Mouse (Mus musculus) ES-E14 (cell line): Measurements from ENCODE around the gene Tma7. TPM values are rescaled to one million over a fixed set of nuclear protein-coding genes. Genes with fewer than 3 reads are reported as not detected.

Experiments used
- DNase-seq: peaks from one replicate; pipeline ENCODE4 v3.0.0-alpha.2; 2013; ENCODE audit warnings: low read depth, low spot score
- H3K27ac ChIP-seq: 2 replicates; pipeline ENCODE4 v1.5.1; 2012; ENCODE audit warnings: low read depth, mild to moderate bottlenecking, low read length, moderate library complexity, mixed read lengths; ENCODE audit not compliant: poor library complexity, insufficient read depth, severe bottlenecking
- H3K36me3 ChIP-seq: 2 replicates; pipeline ENCODE4 v1.6.1; 2012; ENCODE audit warnings: mild to moderate bottlenecking, low read length, moderate library complexity, mixed read lengths; ENCODE audit not compliant: control insufficient read depth, poor library complexity, insufficient read depth, severe bottlenecking
- H3K4me1 ChIP-seq, 2 experiments: fragments of 150-350 bp in 1 of 2; sonication (generic) in 1 of 2; 2 replicates each; pipeline ENCODE4 v1.6.1; 2012; ENCODE audit warnings: low read length in 2 of 2, mild to moderate bottlenecking in 1 of 2, mixed read lengths in 1 of 2; ENCODE audit not compliant: control insufficient read depth in 2 of 2, insufficient read depth in 2 of 2, poor library complexity in 1 of 2
- H3K4me3 ChIP-seq, 2 experiments: fragments of 150-350 bp in 1 of 2; sonication (generic) in 1 of 2; 2 replicates each; pipeline ENCODE4 v1.5.1; 2012; ENCODE audit warnings: low read length in 2 of 2, low read depth in 1 of 2, mild to moderate bottlenecking in 1 of 2, mixed read lengths in 1 of 2; ENCODE audit not compliant: insufficient read depth in 1 of 2, poor library complexity in 1 of 2, severe bottlenecking in 1 of 2
- H3K9ac ChIP-seq: 2 replicates; pipeline ENCODE4 v1.6.1; 2012; ENCODE audit warnings: low read depth, mild to moderate bottlenecking, low read length, mixed read lengths; ENCODE audit not compliant: poor library complexity, insufficient read depth, severe bottlenecking
- H3K9me3 ChIP-seq: fragments of 150-350 bp; sonication (generic); 2 replicates; pipeline ENCODE4 v1.6.1; 2012; ENCODE audit warnings: low read depth, mild to moderate bottlenecking, low read length; ENCODE audit not compliant: control insufficient read depth, insufficient read depth
- CHD2 ChIP-seq: IDR thresholded peaks from 2 replicates; pipeline ENCODE4 v1.6.1; 2014; ENCODE audit warnings: mild to moderate bottlenecking, low read depth, low read length, inconsistent platforms
- HCFC1 ChIP-seq: IDR thresholded peaks from 2 replicates; pipeline ENCODE4 v1.6.1; 2012; ENCODE audit warnings: low read length, inconsistent platforms, borderline replicate concordance; ENCODE audit not compliant: insufficient read depth
- MAFK ChIP-seq: IDR thresholded peaks from 2 replicates; pipeline ENCODE4 v1.6.1; 2014; ENCODE audit warnings: mild to moderate bottlenecking, low read depth, low read length, inconsistent platforms; ENCODE audit not compliant: insufficient read depth
- ZC3H11A ChIP-seq: IDR thresholded peaks from 2 replicates; pipeline ENCODE4 v1.6.1; 2012; ENCODE audit warnings: low read depth, mild to moderate bottlenecking, inconsistent platforms, low read length, borderline replicate concordance
- ZNF384 ChIP-seq: IDR thresholded peaks from 2 replicates; pipeline ENCODE4 v1.6.1; 2012; ENCODE audit warnings: low read depth, low read length, inconsistent platforms
- in situ Hi-C, 2 experiments: fragments of 600-800 bp; cut with MboI; formaldehyde crosslinking; loops; one replicate each; pipeline ENCODE4 v1.15.1; 2025; ENCODE audit warnings: low sequenced_read_pairs in 2 of 2, inconsistent platforms in 1 of 2; ENCODE audit not compliant: unreplicated experiment in 2 of 2
- total RNA-seq: library from RNA; depleted of rRNA; stranded (reverse); fragments of 300-350 nt; gene quantifications from 2 replicates; pipeline ENCODE4 v1.2.3, GENCODE M21; 2012

Tma7 gene
- total RNA-seq, 1 experiment: 347 TPM

- Histone ChIP-seq H3K9me3 (no peaks in the 10 kb centered on the region), H3K4me3 (no peak overlapping the region), H3K36me3 (peaks cover 38% of the 10 kb centered on the region), H3K4me1 (no peaks in the 10 kb centered on the region), H3K27ac (no peak overlapping the region), H3K9ac (no peak overlapping the region)
- TF ChIP-seq CHD2 (no peak), MAFK (no peak), ZNF384 (no peak), ZC3H11A (no peak), HCFC1 (no peak)
- in situ Hi-C loops: no loop called here
- no peak for DNase-seq
Measured at GRCm38 (mm10) chr9:109119571-109119970, 37.2 kb upstream of the Tma7 start.

- Histone ChIP-seq H3K9me3 (no peaks in the 10 kb centered on the region), H3K4me3 (no peak overlapping the region), H3K27ac (no peak overlapping the region), H3K9ac (no peak overlapping the region), H3K36me3 (peaks cover 49% of the 10 kb centered on the region), H3K4me1 (no peaks in the 10 kb centered on the region)
- no peak for DNase-seq
- in situ Hi-C loops: no loop called here
- no peak for TF ChIP-seq ZNF384
- TF ChIP-seq CHD2: no peak
- no peak for TF ChIP-seq HCFC1
- TF ChIP-seq ZC3H11A: no peak
- TF ChIP-seq MAFK: no peak
Measured at GRCm38 (mm10) chr9:109118106-109118505, 35.7 kb upstream of the Tma7 start.

- no peak for DNase-seq
- TF ChIP-seq MAFK: no peak
- no peak for TF ChIP-seq ZNF384
- no peak for TF ChIP-seq ZC3H11A
- in situ Hi-C loops: no loop called here
- no peak overlapping the region for H3K4me3 ChIP-seq
- no peaks in the 10 kb centered on the region for H3K9me3 ChIP-seq
- peaks cover 63% of the 10 kb centered on the region for H3K36me3 ChIP-seq
- no peak overlapping the region for H3K27ac ChIP-seq
- no peaks in the 10 kb centered on the region for H3K4me1 ChIP-seq
- no peak overlapping the region for H3K9ac ChIP-seq
Measured at GRCm38 (mm10) chr9:109116205-109116604, 33.8 kb upstream of the Tma7 start.

- Histone ChIP-seq H3K4me3 (no peak overlapping the region), H3K9me3 (no peaks in the 10 kb centered on the region), H3K4me1 (no peaks in the 10 kb centered on the region), H3K27ac (no peak overlapping the region), H3K36me3 (peaks cover 73% of the 10 kb centered on the region), H3K9ac (no peak overlapping the region)
- in situ Hi-C loops: no loop called here
- no peak for DNase-seq
- no peak for TF ChIP-seq ZC3H11A
- TF ChIP-seq CHD2: no peak
- no peak for TF ChIP-seq HCFC1
- no peak for TF ChIP-seq ZNF384
- TF ChIP-seq MAFK: no peak
Measured at GRCm38 (mm10) chr9:109114871-109115270, 32.5 kb upstream of the Tma7 start.

GRCm38 (mm10) chr9:109114276-109114675 lies 31.9 kb upstream of the Tma7 start:
- in situ Hi-C loops: no loop called here
- H3K4me3 ChIP-seq: no peak overlapping the region
- TF ChIP-seq CHD2: no peak
- no peaks in the 10 kb centered on the region for H3K4me1 ChIP-seq
- no peaks in the 10 kb centered on the region for H3K9me3 ChIP-seq
- no peak for DNase-seq
- no peak overlapping the region for H3K9ac ChIP-seq
- peaks cover 75% of the 10 kb centered on the region for H3K36me3 ChIP-seq
- H3K27ac ChIP-seq: no peak overlapping the region
